Mouse (Mus musculus) midbrain, postnatal 0 days (tissue): ENCODE measurements around the gene 1700025G04Rik. TPM values are rescaled to one million over a fixed set of nuclear protein-coding genes. Genes with fewer than 3 reads are reported as not detected.

Source experiments
- ATAC-seq: fragments of 200-750 bp; cut with Nextera tagmentation; 2 replicates; pipeline ENCODE4 v1.8.0; 2017; ENCODE audit warnings: moderate number of reproducible peaks, mild to moderate bottlenecking, moderate TSS enrichment, moderate library complexity; ENCODE audit not compliant: low FRiP score
- DNase-seq: peaks from one replicate; pipeline ENCODE4 v3.0.0-alpha.2; 2015; ENCODE audit warnings: low spot score
- H3K27ac ChIP-seq: fragments of 300-500 bp; sonication (generic); 2 replicates; pipeline ENCODE4 v1.5.1; 2014; ENCODE audit warnings: low read depth, mild to moderate bottlenecking, low read length, mixed read lengths
- H3K27me3 ChIP-seq: fragments of 300-500 bp; sonication (generic); 2 replicates; pipeline ENCODE4 v1.6.1; 2014; ENCODE audit warnings: low read length, control low read depth, mixed read lengths; ENCODE audit not compliant: insufficient read depth
- H3K36me3 ChIP-seq: fragments of 300-500 bp; sonication (generic); 2 replicates; pipeline ENCODE4 v1.6.1; 2014; ENCODE audit warnings: low read length, control low read depth, mixed read lengths; ENCODE audit not compliant: insufficient read depth
- H3K4me1 ChIP-seq: fragments of 300-500 bp; sonication (generic); 2 replicates; pipeline ENCODE4 v1.6.1; 2014; ENCODE audit warnings: mild to moderate bottlenecking, control low read depth, antibody characterized with exemption, low read length, mixed read lengths; ENCODE audit not compliant: insufficient read depth
- H3K4me2 ChIP-seq: fragments of 300-500 bp; sonication (generic); 2 replicates; pipeline ENCODE4 v1.6.1; 2014; ENCODE audit warnings: low read depth, mild to moderate bottlenecking, low read length, mixed read lengths; ENCODE audit not compliant: poor library complexity, severe bottlenecking
- H3K4me3 ChIP-seq: fragments of 300-500 bp; sonication (generic); 2 replicates; pipeline ENCODE4 v1.5.1; 2014; ENCODE audit warnings: low read depth, mild to moderate bottlenecking, low read length, moderate library complexity
- H3K9ac ChIP-seq: fragments of 300-500 bp; sonication (generic); replicated peaks from 2 replicates; pipeline ENCODE4 v1.6.1; 2014; ENCODE audit warnings: mild to moderate bottlenecking, low read length, moderate library complexity, mixed read lengths; ENCODE audit not compliant: poor library complexity, severe bottlenecking
- H3K9me3 ChIP-seq: fragments of 300-500 bp; sonication (generic); 2 replicates; pipeline ENCODE4 v1.6.1; 2016; ENCODE audit warnings: low read length, control low read depth
- CTCF ChIP-seq: IDR thresholded peaks from 2 replicates; pipeline ENCODE4 v1.5.1; 2016; ENCODE audit warnings: antibody characterized with exemption, mild to moderate bottlenecking
- WGBS: fragments of 180-500 bp; shearing (Covaris S2); extraction: QIAGEN DNeasy Blood & Tissue Kit; methylation state at CpG from one replicate; pipeline ENCODE4 v1.1.7; 2014; 5-methylcytosine and 5-hydroxymethylcytosine counted together
- polyA plus RNA-seq: library from polyadenylated mRNA; unstranded; fragments of >200 nt; fragmentation: Nextera tagmentation; extraction: Ambion mirVana; gene quantifications from 2 replicates; pipeline ENCODE4 v1.2.1, GENCODE M21; 2015
- total RNA-seq: library from RNA; depleted of rRNA; stranded (reverse); fragments of >200 nt; gene quantifications from 2 replicates; pipeline ENCODE4 v1.2.3, GENCODE M21; 2014

The 1700025G04Rik gene
- total and polyA plus RNA-seq, 2 experiments from 2014 or later = 22.6 to 24.0 TPM

DNA sequence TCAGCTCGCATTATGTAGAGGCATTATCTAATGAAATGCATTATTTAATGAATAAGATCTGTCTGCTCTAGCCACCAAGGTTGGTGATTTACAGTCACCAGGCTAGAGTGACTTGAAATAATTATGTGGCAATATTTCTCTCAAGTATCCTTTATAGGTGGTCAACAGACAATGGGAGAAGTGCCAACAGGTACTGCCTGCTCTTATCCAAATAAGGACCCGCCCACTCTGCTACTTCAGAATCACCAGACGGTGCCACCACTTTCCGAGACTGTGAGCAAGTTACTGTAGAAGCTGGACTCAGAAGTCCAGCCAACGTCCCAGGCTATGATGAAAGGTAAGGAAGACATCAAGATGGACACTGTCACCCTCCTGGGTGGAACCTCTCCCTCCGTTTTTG is 156.3 kb downstream of the 1700025G04Rik start:
- TF ChIP-seq CTCF = no peak
- no peaks in the 10 kb centered on the region for H3K27me3 ChIP-seq
- H3K9ac ChIP-seq = no peak overlapping the region
- H3K27ac ChIP-seq = no peak overlapping the region
- DNase-seq = no peak
- H3K9me3 ChIP-seq = no peaks in the 10 kb centered on the region
- no peak overlapping the region for H3K4me2 ChIP-seq
- H3K36me3 ChIP-seq = no peaks in the 10 kb centered on the region
- H3K4me1 ChIP-seq = 0 out of 2 replicates have a peak, but pooled peaks cover 3% of the 10 kb centered on the region
- ATAC-seq = no peak
- WGBS = 90% methylated on average over 6 of the region's 6 CpGs
- H3K4me3 ChIP-seq = no peak overlapping the region

DNA sequence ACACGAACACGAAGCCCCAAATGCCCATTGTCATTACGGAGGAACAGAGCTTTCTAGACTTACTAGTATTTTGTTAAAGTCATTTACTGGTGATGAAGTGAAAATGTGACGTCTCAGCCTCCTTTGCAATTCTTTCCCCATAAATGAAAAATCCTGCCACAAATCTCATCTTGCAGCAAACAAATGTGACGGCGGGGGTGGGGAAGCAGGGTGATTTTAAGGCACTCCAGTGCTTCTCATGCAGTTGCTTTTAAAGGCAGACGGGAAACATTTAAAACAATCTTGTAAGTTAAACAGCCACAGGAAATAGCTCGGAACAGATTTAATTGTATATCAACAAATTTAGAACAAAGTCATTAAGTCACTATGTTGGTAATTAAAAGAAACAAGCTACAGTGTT is 163.1 kb downstream of the 1700025G04Rik start:
- H3K27me3 ChIP-seq = no peaks in the 10 kb centered on the region
- H3K4me1 ChIP-seq = no peaks in the 10 kb centered on the region
- ATAC-seq (no peak), DNase-seq (no peak)
- H3K4me3 ChIP-seq = no peak overlapping the region
- H3K4me2 ChIP-seq = no peak overlapping the region
- H3K9me3 ChIP-seq = no peaks in the 10 kb centered on the region
- WGBS = 68% methylated on average over 8 of the region's 8 CpGs
- no peak overlapping the region for H3K27ac ChIP-seq
- H3K36me3 ChIP-seq = no peaks in the 10 kb centered on the region
- TF ChIP-seq CTCF = no peak
- no peak overlapping the region for H3K9ac ChIP-seq

DNA sequence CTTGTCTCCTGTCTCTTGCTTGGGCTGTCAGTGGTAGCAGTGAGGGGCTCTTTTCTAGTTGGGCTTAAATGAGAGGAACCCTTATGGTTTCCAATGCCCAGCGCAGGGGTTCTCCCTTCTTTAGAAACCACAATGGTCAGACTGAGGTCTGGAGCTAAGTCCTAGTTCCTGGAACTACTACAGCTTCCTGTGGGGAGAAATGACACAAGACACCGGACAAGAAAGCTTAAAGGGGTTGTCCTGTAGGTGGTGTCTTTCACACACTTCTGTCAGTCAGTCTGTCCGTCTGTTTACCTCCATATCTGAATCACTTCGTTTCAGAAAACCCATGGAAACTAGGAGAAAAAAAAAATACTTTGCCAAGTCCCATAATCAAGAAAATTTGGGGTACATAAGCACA is 163.8 kb downstream of the 1700025G04Rik start:
- Histone ChIP-seq H3K4me2 (no peak overlapping the region), H3K9me3 (no peaks in the 10 kb centered on the region), H3K4me1 (no peaks in the 10 kb centered on the region), H3K9ac (no peak overlapping the region), H3K4me3 (no peak overlapping the region), H3K27ac (no peak overlapping the region), H3K36me3 (no peaks in the 10 kb centered on the region), H3K27me3 (no peaks in the 10 kb centered on the region)
- ATAC-seq = no peak
- DNase-seq = no peak
- WGBS = 74% methylated on average over 4 of the region's 4 CpGs
- TF ChIP-seq CTCF = 0 out of 2 replicates have a peak, but pooled peaks have one; percentile 3

DNA sequence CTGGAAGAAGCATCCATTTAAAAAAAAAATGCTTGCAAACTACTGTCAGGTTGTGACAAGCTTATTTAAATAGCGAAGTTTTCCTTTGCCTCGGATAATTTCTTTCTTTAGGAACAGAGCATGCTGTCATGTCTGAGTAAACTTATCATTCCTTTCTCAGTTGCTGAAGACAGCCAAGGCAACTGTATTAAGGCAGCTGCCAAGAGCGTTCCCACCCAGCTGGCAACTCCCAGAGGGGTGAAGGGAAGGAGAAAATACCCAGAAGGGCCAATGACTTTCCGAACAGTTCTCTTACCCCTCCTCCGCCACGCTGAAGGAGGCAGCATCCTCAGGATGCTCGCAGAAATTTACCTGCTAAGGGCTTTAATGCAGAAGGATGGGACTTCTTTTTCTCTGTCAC is 164.2 kb downstream of the 1700025G04Rik start:
- TF ChIP-seq CTCF = no peak
- H3K4me2 ChIP-seq = no peak overlapping the region
- no peak overlapping the region for H3K4me3 ChIP-seq
- H3K27me3 ChIP-seq = no peaks in the 10 kb centered on the region
- ATAC-seq (no peak), DNase-seq (peak; percentile 60)
- H3K36me3 ChIP-seq = no peaks in the 10 kb centered on the region
- no peak overlapping the region for H3K9ac ChIP-seq
- no peaks in the 10 kb centered on the region for H3K9me3 ChIP-seq
- no peaks in the 10 kb centered on the region for H3K4me1 ChIP-seq
- 44% methylated on average over 7 of the region's 7 CpGs for WGBS
- H3K27ac ChIP-seq = no peak overlapping the region

DNA sequence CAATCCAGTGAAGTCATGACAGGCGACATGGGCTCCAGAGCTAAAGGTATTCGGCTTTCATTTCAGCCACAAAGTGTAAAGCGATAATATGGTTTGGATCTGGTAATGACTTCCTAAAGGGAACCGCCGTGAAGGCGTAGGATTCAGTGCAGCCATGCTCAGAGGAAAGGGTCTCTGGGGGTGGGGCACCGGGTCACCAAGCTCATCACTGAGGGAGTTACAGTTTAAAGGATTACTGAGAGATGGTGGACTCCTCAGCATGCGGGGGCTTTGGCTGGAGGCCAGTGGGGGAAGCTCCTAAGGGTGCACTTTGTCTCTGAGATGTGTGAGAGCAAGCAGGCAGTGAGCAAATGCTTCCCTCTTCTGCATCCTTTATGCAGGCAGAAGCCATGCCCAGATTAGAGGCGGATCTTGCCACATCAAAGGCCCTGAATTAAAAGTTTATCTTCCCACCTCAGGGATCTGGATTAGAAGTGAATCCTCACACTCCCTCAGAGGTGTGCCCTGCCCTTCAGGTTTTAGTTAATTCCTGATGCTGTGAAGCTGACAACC is 171.0 kb downstream of the 1700025G04Rik start:
- 0 out of 2 replicates have a peak, but pooled peaks have one; percentile 16 for ATAC-seq
- H3K4me3 ChIP-seq = no peak overlapping the region
- H3K9ac ChIP-seq = no peak overlapping the region
- no peak for TF ChIP-seq CTCF
- H3K36me3 ChIP-seq = no peaks in the 10 kb centered on the region
- no peak overlapping the region for H3K4me2 ChIP-seq
- DNase-seq = no peak
- no peaks in the 10 kb centered on the region for H3K9me3 ChIP-seq
- H3K4me1 ChIP-seq = no peaks in the 10 kb centered on the region
- 38% methylated on average over 9 of the region's 9 CpGs for WGBS
- no peak overlapping the region for H3K27ac ChIP-seq
- no peaks in the 10 kb centered on the region for H3K27me3 ChIP-seq

DNA sequence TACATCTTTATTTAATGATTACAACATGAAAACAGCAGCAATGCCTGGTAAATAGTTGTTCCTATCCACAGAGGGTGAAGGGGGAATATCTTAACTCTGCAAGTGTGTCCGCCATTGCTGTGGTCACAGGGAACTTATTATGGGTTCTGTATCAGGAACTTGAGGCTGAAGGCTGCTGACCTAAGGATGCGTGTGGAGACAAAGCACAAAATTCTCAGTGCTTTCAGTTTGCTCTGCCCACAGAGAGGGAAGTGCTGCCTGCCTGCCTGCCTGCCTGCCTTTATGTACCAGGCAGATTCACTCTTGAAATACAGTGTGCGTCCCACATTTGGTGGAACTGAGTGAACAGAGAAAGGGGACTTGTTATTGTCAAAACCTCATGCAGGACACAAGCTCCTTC is 172.2 kb downstream of the 1700025G04Rik start:
- ATAC-seq (no peak), DNase-seq (no peak)
- no peak for TF ChIP-seq CTCF
- Histone ChIP-seq H3K27me3 (no peaks in the 10 kb centered on the region), H3K4me1 (no peaks in the 10 kb centered on the region), H3K9ac (no peak overlapping the region), H3K4me3 (no peak overlapping the region), H3K4me2 (no peak overlapping the region), H3K27ac (no peak overlapping the region), H3K9me3 (no peaks in the 10 kb centered on the region), H3K36me3 (no peaks in the 10 kb centered on the region)
- WGBS = 88% methylated on average over 3 of the region's 3 CpGs
